Mouse (Mus musculus): ENCODE measurements around the gene Cntnap5a.

The Cntnap5a gene

DNA sequence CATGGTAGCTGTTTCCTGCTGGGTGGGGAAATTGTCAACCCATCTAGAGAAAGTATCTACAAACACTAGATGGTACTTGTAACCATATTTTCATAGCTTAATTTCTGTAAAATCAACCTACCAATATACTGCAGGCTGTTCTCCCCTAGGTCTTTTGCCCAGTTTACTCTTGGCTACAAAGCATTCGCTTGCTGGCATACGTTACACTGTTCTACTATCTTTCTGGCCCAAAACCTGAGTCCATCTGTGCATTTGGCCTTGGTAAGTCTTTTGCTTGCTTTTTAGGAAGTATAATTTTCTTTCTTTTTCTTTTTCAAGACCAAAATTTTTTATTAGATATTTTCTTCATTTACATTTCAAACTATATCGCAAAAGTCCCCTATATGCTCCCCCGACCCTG, 686.3 kb downstream of the Cntnap5a start:
- no peak for DNase-seq

DNA sequence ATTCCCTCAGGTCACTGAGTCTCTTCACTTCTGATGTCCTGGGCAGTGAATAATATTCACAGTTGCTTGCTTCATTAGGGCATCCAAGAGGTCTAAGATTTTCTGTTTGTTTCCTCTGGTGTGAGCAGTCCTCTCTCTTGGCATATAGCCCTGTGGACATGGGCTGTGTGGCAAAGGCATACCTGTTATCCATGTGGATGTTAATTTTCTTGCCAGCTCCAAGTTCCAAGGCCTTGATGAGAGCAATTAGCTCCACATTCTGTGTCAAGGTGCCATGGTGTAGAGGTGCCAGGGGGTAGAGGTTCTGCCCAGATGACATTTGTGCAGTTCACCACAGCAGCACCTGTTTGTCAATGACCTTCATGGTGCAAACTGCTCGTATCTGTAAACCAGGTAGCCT, 689.0 kb downstream of the Cntnap5a start:
- DNase-seq, result no peak

DNA sequence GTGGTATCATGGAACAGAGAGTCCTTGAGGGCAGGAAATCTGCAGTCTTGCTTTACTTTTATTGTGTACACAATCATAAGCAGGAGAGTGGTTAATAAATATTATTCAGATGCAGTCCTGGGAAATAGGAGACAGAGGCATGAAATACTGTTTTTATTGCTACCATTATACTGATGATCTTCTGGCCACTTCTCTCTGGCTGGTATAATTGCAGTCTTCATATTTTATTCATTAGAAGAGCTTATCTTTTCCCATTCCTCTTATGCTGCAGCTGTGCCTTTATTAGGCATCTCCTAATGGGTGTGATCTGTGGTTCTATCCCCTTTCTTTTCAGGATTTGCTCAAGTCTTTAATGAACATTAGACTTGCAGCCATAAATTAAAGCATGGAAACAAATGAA, 707.8 kb downstream of the Cntnap5a start:
- no peak for DNase-seq

DNA sequence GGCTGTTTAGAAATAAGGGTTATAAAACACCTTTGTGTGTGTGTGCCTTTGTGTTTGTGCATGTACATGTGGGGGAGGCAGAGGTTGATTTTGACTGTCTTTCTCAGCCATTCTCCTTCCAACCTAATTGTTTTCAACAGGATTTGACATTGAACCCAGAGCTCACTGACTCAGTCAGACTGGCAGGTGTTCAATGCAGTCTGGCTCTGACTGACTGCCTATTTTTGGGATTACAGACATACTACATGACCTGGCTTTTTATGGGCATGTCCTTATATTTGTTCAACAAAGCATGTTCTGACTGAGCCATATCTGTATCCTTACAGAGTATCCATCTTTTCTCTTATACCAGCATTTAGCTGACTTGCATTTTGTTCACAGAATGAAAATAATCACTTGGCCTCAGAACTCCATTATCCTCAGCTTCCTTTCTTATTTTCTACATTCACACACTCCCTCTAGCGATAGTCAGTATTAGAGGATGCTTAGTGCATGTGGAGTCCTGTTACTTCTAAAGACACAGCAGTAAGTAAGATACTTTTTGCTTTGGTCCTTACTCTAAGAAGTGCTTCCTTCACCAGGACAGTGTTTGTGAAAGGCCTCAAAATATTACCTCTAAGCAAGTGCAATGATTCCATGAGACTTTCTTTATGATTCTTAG, 717.6 kb downstream of the Cntnap5a start:
- no peak for DNase-seq

DNA sequence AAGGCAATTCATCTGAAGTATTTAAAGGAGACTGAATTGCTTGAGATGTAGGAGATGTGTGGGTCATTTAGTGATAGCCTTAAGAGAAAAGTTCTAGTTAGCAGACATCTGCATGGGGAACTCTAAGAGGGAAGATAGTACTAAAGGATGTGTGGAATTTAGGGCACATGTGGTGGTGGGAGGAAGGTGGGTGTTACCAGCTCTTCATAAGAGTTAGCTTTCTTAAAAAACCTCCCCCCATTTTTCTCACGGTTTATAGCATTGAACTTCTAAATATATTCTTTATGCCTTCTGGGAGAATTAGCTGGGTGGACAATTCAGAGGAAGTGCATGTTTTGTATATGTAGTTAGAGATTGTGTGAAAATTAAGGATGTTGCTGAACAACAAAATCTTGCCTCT, 725.3 kb downstream of the Cntnap5a start:
- no peak for DNase-seq

DNA sequence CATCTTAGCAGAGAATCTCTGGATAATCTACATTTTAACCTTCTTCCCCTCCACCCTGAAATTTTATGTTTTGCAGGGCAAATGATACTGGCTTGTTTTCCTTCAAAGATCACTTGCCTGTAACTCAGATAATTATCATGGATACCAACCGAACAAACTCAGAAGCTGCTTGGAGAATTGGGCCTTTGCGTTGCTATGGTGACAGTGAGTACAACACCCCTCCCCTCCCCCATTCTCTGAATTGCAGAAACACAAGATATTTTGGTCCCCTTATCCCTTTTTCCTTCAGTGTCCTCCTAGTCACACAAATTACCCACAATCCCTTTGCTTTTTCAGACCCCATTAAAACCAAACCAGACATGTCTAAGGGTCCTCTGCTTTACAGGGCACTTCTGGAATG, 743.8 kb downstream of the Cntnap5a start:
- no peak for DNase-seq

DNA sequence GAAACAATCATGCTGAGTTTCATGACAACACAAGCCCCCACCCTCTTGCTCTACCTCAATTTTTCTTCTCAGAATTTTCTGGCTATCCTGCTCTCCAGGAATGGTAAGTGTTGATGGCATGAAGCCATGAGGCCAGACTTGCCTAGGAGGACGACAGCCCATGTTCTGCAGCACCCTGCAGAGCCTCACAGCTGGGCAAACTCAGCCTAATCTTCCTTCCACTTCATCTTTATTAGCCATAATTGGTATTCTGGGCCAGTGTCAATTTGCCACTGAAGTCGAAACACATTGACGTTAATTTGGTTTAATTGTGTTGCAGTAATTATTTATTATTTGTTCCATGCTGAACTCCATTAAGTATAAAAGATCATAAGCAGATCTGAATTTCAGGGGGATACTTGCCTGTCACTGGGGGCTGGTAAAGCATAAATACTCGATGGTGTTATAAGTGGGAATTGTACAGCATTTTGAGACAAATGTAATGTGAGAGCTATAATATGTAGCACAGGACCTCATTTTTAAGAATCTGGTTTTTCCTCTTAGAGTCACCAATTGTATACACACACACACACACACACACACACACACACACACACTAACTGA, 770.7 kb downstream of the Cntnap5a start:
- no peak for DNase-seq

DNA sequence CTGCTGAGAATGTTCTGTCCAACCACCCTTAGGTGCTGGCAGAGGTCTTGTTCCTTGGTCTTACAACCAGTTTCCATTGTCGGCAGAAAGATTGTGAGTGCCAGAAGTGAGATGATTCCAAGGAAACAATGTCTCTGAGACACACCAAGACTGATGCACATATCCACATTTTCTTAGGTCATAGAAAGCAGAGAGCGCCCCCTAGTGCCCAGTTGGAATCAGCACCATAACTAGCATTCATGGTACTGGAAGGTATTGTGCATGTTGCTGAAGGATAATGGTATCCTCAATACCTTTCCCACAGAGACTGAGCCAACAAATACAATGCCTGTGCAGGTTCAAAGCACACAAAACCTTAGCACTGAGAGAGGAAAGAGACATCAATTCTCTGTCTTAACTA, 793.1 kb downstream of the Cntnap5a start:
- DNase-seq, result peak; percentile 0

DNA sequence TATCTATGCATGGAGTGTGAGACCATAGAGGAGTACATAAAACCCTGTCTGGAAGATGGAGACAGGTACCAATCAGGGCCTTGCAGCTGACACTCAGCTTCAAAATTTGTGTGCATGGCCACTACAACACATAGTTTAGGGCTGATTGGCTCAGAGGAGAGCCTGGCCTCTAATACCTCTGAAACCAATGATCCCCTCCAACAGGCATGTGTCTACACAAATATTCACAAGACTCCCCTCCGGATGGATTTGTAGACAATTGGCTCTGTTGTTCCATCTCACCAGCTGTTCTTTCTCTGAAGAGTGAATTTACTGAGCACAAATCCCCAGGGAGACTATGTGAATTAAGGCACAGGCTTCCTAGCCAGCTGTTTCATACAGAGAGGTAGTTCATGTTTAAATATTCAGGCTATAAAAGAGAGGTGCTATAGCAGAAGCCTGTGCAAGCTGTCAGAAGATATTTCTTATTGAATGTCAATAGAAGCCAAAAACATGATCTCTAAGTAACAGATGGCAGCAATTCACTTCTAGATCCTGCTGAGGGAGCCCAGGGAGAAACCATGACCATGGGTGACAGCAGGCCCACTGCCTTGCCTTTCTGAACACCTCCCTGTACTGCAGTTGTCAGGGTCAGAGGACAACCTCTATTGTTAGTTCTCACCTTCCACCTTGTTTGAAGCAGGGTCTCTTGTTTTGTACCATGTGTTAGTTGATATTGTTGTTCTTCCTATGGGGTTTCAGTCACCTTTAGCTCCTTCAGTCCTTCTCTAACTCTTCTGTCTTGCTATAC, 804.4 kb downstream of the Cntnap5a start:
- DNase-seq, result no peak

DNA sequence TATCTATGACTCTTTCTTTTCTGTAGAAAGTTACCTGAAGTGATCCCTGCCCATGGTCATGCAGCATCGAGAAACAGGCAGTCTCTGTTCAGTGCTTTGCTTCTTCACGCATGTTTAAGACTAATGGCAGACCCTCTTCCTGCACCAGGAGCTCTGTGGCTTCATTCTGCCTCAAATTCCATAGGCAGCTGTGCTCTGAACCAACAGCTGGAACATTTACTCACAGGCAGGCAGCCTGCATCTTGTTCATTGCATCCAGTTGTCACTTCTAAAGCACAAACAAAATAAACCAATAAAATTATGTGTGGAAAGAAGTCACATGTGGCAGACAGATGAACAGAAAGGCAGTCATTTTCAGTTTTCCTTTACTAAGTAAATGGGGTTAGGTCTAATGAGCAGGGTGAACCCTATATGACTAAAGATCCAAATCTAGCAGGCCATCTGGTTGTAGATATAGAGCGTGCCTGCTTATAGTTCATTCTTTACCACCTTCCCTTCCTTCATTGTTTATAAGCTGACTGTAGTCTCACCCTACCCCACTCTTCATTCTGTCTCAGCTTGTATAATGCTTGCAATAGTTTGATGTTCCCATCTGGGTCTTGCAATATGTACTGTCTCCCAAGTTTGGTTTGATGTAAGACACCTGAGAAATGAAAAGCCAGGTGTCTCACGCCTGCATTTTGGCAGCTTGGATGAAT, 893.6 kb downstream of the Cntnap5a start:
- no peak for DNase-seq

DNA sequence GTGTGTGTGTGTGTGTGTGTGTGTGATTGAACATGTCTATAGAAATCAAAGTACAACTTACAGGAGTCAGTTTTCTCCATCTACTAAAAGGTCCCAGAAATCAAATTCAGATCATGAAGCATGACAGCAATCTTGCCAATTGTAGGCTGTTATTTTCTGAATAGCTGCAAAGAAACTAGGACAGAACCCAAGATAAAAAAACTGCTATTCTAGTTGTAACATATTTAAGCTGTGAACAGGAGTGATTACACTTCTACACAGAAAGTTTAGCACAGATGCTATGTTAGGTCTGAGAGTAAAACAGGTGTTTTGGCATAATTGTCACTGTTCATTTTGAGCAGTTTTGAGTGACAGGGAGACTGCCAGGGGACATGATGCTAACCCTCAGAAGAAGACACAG, 931.7 kb downstream of the Cntnap5a start:
- no peak for DNase-seq
